Mouse (Mus musculus): ENCODE measurements at regions not wholly inside any gene's neighbourhood (a gene's known extent, or its start where the extent isn't known, plus 50 kb on each side); places are given as distances from the start of the nearest gene placed in this dataset.

DNA sequence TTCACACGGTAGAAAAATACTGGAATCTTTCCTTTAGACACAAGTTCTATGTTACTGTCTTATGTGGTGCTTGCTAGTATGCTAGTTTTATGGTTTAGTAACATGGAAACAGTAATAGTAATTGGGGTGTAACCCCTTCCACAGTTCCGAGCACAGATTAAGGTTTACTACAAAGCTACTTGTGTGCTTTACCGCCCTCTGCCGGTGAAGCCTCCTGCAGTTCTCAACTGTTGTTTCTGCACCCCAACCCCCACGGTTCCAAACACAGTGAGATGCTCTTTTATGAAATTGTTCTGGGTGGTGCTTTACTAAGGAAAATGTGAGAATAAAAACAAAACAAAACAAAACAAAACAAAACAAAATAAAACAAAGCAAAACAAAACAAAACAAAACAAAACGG lies 234.3 kb downstream of the Hace1 start:
- no peak for ATAC-seq (ENCODE audit: low read depth)
- Histone ChIP-seq H3K4me1 (replicated peaks) (peaks cover 5% of the 10 kb centered on the region), H3K4me2 (no peak overlapping the region), H3K9ac (no peak overlapping the region), H3K4me3 (replicated peaks) (no peak overlapping the region), H3K27me3 (no peaks in the 10 kb centered on the region), H3K36me3 (no peaks in the 10 kb centered on the region), H3K9me3 (replicated peaks) (no peaks in the 10 kb centered on the region), H3K27ac (no peak overlapping the region)
- no peak for DNase-seq
- 37% methylated on average over 6 of the region's 6 CpGs for WGBS (ENCODE audit: insufficient replicate concordance)

DNA sequence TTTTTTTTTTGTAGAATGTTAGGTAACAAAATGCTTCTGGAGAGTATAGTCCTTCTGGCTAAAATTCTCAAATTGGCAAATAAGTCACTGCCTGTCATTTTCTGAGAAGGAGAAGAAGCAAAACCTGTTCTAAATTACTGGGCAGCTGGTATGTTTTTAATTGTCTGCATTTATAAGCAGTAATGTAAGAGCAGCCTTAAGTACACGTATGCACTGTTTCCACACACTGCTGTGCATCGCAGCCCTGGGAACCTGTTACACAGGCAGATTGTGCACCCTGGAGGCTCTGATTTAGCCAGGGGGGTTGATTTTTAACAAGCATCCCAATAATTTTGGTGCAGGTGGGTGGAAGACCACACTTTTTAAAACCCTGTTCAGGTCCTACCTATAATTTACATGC lies 236.2 kb downstream of the Hace1 start:
- no peak overlapping the region for H3K27ac ChIP-seq
- no peak for ATAC-seq (ENCODE audit: low read depth)
- no peaks in the 10 kb centered on the region for H3K27me3 ChIP-seq
- H3K36me3 ChIP-seq: no peaks in the 10 kb centered on the region
- H3K9me3 ChIP-seq (replicated peaks): no peaks in the 10 kb centered on the region
- H3K4me3 ChIP-seq (replicated peaks): no peak overlapping the region
- WGBS (ENCODE audit: insufficient replicate concordance): 80% methylated on average over 2 of the region's 2 CpGs
- no peak overlapping the region for H3K9ac ChIP-seq
- no peaks in the 10 kb centered on the region for H3K4me1 ChIP-seq (replicated peaks)
- no peak overlapping the region for H3K4me2 ChIP-seq
- DNase-seq: no peak

DNA sequence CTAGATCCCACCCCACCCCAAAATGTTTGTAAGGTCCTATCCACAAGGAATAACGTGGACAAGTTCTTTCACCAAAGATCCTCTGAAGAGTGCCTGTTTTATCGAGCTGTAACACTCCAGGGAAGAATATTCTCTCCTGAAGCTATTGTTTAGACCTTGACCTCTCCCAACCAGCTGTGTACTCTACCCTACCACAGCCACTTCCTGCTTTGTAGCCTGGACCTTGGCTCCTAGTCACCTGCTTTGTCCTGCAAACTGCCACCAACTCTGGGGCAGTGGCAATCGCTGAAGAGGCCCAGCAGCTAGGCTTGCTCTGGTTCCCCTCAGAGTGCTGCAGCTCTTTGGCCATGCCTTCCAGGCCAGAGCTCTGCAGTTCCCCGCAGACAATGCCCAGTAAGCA lies 239.1 kb downstream of the Hace1 start:
- no peak for ATAC-seq (ENCODE audit: low read depth)
- Histone ChIP-seq H3K36me3 (no peaks in the 10 kb centered on the region), H3K4me3 (replicated peaks) (no peak overlapping the region)

DNA sequence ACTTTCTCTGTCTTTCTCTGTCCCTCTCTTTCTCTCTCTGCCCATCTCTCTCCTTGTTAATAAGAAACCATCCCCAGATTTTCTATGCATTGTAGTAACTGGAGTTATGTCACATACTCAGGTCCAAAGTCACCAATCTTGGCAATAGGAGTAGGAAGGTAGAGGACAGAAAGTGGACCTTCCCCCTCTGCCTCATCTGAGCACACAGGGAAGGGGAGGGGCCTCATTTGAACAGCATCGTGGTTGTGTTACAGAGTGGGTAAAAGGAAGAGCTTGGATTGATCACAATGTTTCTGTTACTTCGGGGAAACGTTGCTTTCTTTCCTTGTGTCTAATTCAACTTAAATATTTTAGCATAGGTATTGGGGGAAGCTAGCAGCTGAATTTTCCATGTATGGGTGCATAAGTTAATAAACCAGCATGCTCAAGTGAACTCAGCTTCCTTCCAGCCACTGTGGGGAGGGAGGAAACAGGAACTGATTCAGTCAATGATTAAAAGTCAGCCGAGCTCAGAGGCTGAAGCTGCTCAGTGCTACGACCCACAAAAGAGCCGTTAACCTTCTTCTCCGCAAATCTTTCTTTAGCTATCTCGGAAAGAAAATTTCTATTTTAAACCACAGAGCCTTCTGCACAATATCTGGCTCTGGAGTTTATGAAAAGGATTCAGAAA lies 243.5 kb downstream of the Hace1 start:
- no peak overlapping the region for H3K27ac ChIP-seq
- H3K27me3 ChIP-seq: no peaks in the 10 kb centered on the region
- no peak for DNase-seq
- no peak for ATAC-seq (ENCODE audit: low read depth)
- 9% methylated on average over 8 of the region's 8 CpGs for whole genome bisulfite sequencing (ENCODE audit: insufficient replicate concordance)
- no peaks in the 10 kb centered on the region for H3K4me1 ChIP-seq (replicated peaks)
- no peaks in the 10 kb centered on the region for H3K36me3 ChIP-seq
- no peaks in the 10 kb centered on the region for H3K9me3 ChIP-seq (replicated peaks)
- no peak overlapping the region for H3K9ac ChIP-seq
- no peak overlapping the region for H3K4me2 ChIP-seq
- H3K4me3 ChIP-seq (replicated peaks): no peak overlapping the region

More for the DNA sequence above, 239.1 kb downstream of the Hace1 start:
- 58% methylated on average over 4 of the region's 4 CpGs for WGBS (ENCODE audit: insufficient replicate concordance)
- no peak overlapping the region for H3K9ac ChIP-seq
- H3K4me2 ChIP-seq: no peak overlapping the region
- H3K4me1 ChIP-seq (replicated peaks): no peaks in the 10 kb centered on the region
- no peaks in the 10 kb centered on the region for H3K9me3 ChIP-seq (replicated peaks)
- no peaks in the 10 kb centered on the region for H3K27me3 ChIP-seq
- no peak for DNase-seq
- H3K27ac ChIP-seq: no peak overlapping the region

DNA sequence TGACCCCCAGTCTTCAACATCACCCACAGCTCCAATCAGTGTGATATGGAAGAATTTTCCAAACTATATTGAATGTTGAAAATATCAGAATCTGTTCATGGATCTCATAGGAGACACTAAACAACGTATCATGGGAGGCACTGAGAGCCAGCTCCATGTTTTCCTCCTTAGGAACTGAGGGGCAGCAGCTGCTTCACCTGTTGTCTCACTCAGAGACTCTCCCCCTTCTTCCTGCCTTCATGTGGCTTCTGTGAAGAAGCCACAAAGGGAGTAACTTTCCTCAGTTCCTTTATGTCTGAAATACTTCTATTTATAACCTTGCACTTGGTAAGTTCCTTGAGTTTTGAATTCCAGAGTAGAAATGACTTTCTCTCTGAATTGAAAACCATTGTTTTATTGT lies 244.6 kb downstream of the Hace1 start:
- H3K27ac ChIP-seq: no peak overlapping the region
- no peaks in the 10 kb centered on the region for H3K27me3 ChIP-seq
- H3K9ac ChIP-seq: no peak overlapping the region
- no peak overlapping the region for H3K4me3 ChIP-seq (replicated peaks)
- DNase-seq: no peak
- no peak overlapping the region for H3K4me2 ChIP-seq
- no peaks in the 10 kb centered on the region for H3K9me3 ChIP-seq (replicated peaks)
- 22% methylated on average over 1 of the region's 1 CpGs for whole genome bisulfite sequencing (ENCODE audit: insufficient replicate concordance)
- no peaks in the 10 kb centered on the region for H3K4me1 ChIP-seq (replicated peaks)
- no peak for ATAC-seq (ENCODE audit: low read depth)
- H3K36me3 ChIP-seq: no peaks in the 10 kb centered on the region

DNA sequence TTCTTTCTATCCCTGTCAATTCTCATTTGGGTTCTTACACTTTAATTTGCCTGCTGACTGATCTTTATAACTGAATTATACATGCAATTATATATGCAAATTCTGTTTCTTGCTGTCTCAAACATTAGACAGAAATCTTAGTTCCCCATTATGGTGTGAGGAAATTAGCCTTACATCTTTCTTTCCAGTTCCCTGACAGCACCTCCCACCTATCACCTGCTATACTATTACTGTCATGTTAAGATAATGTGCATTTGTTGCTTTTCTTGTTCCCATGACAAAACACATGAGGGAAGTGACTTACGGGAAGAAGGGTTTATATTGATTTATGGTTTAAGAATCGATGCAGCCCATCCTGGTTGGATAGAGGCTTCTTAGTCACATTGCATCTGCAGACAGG lies 246.0 kb downstream of the Hace1 start:
- H3K36me3 ChIP-seq: no peaks in the 10 kb centered on the region
- no peaks in the 10 kb centered on the region for H3K9me3 ChIP-seq (replicated peaks)
- 51% methylated on average over 2 of the region's 2 CpGs for WGBS (ENCODE audit: insufficient replicate concordance)
- no peak for ATAC-seq (ENCODE audit: low read depth)
- H3K9ac ChIP-seq: no peak overlapping the region
- H3K4me3 ChIP-seq (replicated peaks): no peak overlapping the region
- DNase-seq: no peak
- H3K27me3 ChIP-seq: no peaks in the 10 kb centered on the region
- no peaks in the 10 kb centered on the region for H3K4me1 ChIP-seq (replicated peaks)
- H3K27ac ChIP-seq: no peak overlapping the region
- H3K4me2 ChIP-seq: no peak overlapping the region

DNA sequence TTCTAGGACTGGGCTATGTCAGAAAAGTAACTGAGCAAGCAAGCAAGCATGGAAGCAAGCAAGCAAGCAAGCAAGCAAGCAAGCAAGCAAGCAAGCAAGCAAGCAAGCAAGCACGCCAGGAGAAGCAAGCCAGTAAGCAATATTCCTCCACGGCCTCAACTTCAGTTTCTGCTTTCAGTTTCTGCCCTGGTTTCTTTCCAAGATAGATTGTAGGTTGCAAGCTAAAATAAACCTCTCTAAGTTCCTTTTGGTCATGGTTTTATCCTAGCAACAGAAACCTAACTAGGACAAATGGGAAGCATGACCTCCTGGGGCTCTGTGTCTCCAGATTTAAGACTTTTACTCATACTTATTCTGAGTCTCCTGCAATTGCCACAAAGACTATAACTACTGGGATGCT lies 271.0 kb downstream of the Hace1 start:
- Histone ChIP-seq H3K9me3 (replicated peaks) (no peaks in the 10 kb centered on the region), H3K4me3 (replicated peaks) (no peak overlapping the region), H3K36me3 (no peaks in the 10 kb centered on the region), H3K4me2 (no peak overlapping the region), H3K27me3 (no peaks in the 10 kb centered on the region), H3K4me1 (replicated peaks) (no peaks in the 10 kb centered on the region), H3K9ac (no peak overlapping the region), H3K27ac (no peak overlapping the region)
- WGBS (ENCODE audit: insufficient replicate concordance): 65% methylated on average over 2 of the region's 2 CpGs
- ATAC-seq (ENCODE audit: low read depth) (no peak), DNase-seq (no peak)

DNA sequence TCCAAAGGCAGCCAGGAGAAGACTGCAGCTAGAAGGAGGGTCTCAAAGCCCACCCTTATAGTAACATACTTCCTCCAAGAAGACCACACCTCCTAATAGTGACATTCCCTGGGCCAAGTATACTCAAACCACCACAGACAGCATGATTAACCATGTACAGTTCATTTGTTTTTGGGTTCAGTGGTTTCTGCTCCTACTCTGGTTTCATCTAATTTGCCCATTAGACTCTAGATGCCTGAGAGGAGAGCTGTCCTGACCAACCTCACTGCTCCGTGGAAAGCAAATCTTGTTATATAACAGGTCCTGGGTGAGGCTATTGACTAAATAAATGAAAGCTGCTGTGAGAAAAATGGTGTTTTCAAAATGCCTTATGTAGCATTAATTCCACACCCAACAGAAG lies 272.2 kb downstream of the Hace1 start:
- ATAC-seq (ENCODE audit: low read depth) (no peak), DNase-seq (no peak)
- no peaks in the 10 kb centered on the region for H3K9me3 ChIP-seq (replicated peaks)
- H3K4me1 ChIP-seq (replicated peaks): no peaks in the 10 kb centered on the region
- H3K36me3 ChIP-seq: no peaks in the 10 kb centered on the region
- H3K4me2 ChIP-seq: no peak overlapping the region
- H3K27ac ChIP-seq: no peak overlapping the region
- H3K27me3 ChIP-seq: no peaks in the 10 kb centered on the region
- WGBS (ENCODE audit: insufficient replicate concordance): 60% methylated on average over 1 of the region's 1 CpGs
- H3K9ac ChIP-seq: no peak overlapping the region
- H3K4me3 ChIP-seq (replicated peaks): no peak overlapping the region

DNA sequence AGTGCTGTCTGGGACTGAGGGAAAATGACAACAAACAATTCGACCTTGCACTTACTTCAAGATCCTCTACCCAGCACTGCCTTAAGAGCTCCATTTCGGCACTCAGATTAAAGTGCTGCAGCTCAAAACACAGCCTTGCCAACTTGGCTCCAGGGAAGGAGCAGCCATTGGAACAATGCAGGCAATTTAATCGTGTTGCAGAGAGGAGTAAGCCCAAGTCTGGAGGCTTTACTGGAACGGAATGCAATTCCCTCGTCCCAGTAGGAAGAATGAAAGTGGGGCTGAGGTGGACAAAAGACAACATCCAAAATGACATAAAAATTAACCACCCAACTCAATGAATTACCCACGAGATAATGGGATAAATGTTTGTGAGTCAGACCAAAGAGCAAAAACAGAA lies 273.0 kb downstream of the Hace1 start:
- Histone ChIP-seq H3K9ac (no peak overlapping the region), H3K9me3 (replicated peaks) (no peaks in the 10 kb centered on the region), H3K27ac (no peak overlapping the region), H3K4me2 (no peak overlapping the region), H3K4me3 (replicated peaks) (no peak overlapping the region), H3K36me3 (no peaks in the 10 kb centered on the region), H3K27me3 (no peaks in the 10 kb centered on the region), H3K4me1 (replicated peaks) (no peaks in the 10 kb centered on the region)
- WGBS (ENCODE audit: insufficient replicate concordance): 49% methylated on average over 6 of the region's 6 CpGs
- no peak for ATAC-seq (ENCODE audit: low read depth)
- no peak for DNase-seq

DNA sequence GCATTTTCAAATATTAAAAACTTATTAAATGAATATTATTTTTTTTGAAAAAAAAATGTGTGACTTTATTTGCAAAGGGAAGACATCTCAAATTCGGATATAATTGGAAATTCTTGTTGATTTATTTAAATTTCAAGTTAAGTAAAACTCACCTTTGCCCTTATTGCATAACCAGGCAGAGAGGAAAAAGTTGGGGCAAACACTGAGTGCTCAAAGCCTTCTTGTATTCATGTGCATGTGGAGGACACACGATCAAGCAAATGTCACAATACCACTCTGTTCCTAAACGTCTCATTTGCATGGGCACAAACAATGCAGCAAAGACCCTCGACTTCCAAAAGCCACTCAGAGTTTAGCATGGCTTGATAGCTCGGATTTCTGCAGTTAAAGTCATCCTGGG lies 275.1 kb downstream of the Hace1 start:
- Histone ChIP-seq H3K36me3 (no peaks in the 10 kb centered on the region), H3K4me1 (replicated peaks) (no peaks in the 10 kb centered on the region), H3K4me3 (replicated peaks) (no peak overlapping the region), H3K4me2 (no peak overlapping the region), H3K27me3 (no peaks in the 10 kb centered on the region), H3K9me3 (replicated peaks) (no peaks in the 10 kb centered on the region), H3K27ac (no peak overlapping the region), H3K9ac (no peak overlapping the region)
- DNase-seq (no peak), ATAC-seq (ENCODE audit: low read depth) (no peak)
- 40% methylated on average over 5 of the region's 5 CpGs for WGBS (ENCODE audit: insufficient replicate concordance)

DNA sequence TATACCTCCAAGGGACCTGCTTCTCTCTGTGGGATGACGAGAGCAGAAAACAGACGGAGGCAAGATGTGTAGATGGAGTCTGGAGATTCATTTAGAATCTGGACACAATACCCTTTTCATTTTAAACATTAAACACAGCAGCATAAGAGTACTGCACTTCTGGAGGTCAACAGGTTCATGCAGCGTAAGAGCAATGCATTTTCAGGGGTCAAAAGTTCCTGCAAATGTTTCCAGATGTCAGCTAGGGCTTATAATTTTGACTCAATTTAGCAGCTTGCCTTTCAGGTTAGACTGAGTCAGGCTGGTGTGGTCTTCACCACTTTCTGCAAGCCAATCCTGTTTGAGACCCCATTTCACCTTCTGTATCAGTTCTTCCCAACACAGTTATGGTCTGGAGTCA lies 277.9 kb downstream of the Hace1 start:
- Histone ChIP-seq H3K27me3 (no peaks in the 10 kb centered on the region), H3K9me3 (replicated peaks) (no peaks in the 10 kb centered on the region), H3K4me1 (replicated peaks) (no peaks in the 10 kb centered on the region), H3K4me2 (no peak overlapping the region), H3K27ac (no peak overlapping the region), H3K4me3 (replicated peaks) (no peak overlapping the region), H3K36me3 (no peaks in the 10 kb centered on the region), H3K9ac (no peak overlapping the region)
- ATAC-seq (ENCODE audit: low read depth) (no peak), DNase-seq (no peak)
- WGBS (ENCODE audit: insufficient replicate concordance): 66% methylated on average over 3 of the region's 3 CpGs

DNA sequence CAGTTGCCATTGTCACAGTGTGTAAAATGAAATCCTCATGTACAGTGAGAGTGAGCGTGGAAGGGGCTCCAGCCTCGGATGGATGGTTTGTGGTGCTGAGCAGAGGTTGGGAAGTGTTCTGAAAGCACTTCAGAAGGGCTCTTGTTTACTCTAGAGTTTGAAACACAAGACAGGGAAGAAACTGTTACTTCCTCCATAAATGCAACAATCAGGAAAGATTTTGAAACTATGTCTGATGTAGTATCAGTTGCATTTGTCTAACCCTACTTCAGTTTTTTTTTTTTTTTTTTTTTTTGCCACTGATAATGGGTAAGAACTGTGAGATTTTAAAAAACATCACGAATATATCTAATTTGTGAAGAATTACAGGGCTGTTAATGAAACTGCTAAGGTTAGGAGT lies 281.5 kb downstream of the Hace1 start:
- WGBS (ENCODE audit: insufficient replicate concordance): 48% methylated on average over 3 of the region's 3 CpGs
- no peak overlapping the region for H3K9ac ChIP-seq
- H3K36me3 ChIP-seq: no peaks in the 10 kb centered on the region
- H3K27me3 ChIP-seq: no peaks in the 10 kb centered on the region
- H3K4me2 ChIP-seq: no peak overlapping the region
- ATAC-seq (ENCODE audit: low read depth) (no peak), DNase-seq (no peak)
- no peaks in the 10 kb centered on the region for H3K4me1 ChIP-seq (replicated peaks)
- H3K4me3 ChIP-seq (replicated peaks): no peak overlapping the region
- H3K27ac ChIP-seq: no peak overlapping the region
- no peaks in the 10 kb centered on the region for H3K9me3 ChIP-seq (replicated peaks)

Measured in liver, embryonic 13.5 days (tissue).